Mouse (Mus musculus) adrenal gland, postnatal 4 days (tissue): Measurements from ENCODE around the gene Prnp. TPM values are rescaled to one million over a fixed set of nuclear protein-coding genes. Genes with fewer than 3 reads are reported as not detected.

Experiments
- DNase-seq, 2 experiments: peaks; one replicate each; pipeline ENCODE4 v3.0.0; 2021 to 2022; ENCODE audit warnings: low spot score in 2 of 2, mixed read lengths in 2 of 2
- long read RNA-seq, 2 experiments: library from polyadenylated mRNA; stranded (forward); transcript quantifications; one replicate each; pipeline ENCODE4 v2.0.0; 2021
- total RNA-seq, 2 experiments: library from RNA; stranded (reverse); gene quantifications; 2 replicates each; pipeline ENCODE4 v1.2.3; 2021

The Prnp gene
- 10 to 100 TPM; 69.2 to 71.6 TPM for total RNA-seq
- long read RNA-seq, experiment 1, transcript Prnp-201 (3 exons, 2,184 nt) = major isoform, 51 of 62 reads
- long read RNA-seq, experiment 1, partial matches to known transcripts = 6 of 62 reads
- long read RNA-seq, experiment 1, other reads (novel, unspliced or antisense) = 5 of 62 reads
- long read RNA-seq, experiment 2, transcript Prnp-201 (3 exons, 2,184 nt) = major isoform, 139 of 175 reads
- long read RNA-seq, experiment 2, partial matches to known transcripts = 29 of 175 reads
- long read RNA-seq, experiment 2, other reads (novel, unspliced or antisense) = 7 of 175 reads

- DNase-seq = peak; percentile 68 to 80
These were observed at the start of gene Prnp, which contains the start of gene Prn for GRCm38 (mm10) chr2:131909683-131910572. Prnp (plus strand) TSS chr2:131909928. Prn (plus strand) TSS chr2:131909957.

DNA sequence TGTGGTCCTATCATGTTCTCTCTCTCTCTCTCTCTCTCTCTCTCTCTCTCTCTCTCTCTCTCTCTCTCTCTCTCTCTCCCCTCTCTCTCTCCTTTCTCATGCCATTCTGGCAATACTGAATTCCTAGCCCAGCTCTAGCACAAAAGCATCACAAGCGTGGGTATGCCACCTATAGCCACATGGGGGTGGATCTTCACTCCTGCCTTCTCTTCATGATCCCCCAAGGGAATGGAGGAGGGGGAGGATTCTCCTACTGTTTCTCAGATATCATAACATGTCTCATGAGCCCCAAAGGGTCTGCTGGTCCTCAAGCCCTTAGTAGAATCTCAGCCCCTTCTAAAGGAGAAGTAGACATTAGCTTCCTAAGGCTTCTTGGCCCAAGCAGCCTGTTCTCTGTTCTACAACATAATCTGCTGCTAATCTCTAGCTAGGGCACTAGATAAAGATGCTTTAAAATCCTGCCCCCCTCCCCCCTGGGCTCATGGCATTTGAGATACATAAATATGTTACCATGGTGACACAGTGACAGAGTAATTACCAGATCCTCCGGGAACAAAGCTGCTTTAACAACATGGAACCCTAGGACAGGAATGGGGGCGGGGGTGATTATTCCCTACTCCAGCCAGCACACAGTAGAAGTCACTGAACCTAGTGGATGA, 47.0 kb upstream of the Prnp start:
- DNase-seq = no peak

DNA sequence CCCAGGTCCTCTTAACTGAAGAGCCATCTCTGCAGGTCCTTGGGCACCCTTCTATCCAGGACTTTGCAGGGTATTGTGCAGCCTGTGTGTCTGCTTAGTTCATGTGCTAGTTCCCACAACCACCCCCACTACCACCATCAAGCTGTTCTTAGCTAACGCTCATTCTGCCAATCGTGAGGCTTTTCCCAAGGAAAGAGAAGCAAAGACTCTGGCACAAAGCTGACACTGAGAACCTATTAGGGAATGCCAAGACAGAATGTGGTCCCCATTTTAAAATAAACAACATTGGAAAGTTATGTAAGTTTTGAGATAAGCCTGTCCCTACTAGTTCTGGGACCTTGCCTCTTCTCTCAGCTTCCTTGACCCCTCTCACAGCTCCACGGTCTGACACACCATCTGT, 46.3 kb upstream of the Prnp start:
- no peak for DNase-seq

DNA sequence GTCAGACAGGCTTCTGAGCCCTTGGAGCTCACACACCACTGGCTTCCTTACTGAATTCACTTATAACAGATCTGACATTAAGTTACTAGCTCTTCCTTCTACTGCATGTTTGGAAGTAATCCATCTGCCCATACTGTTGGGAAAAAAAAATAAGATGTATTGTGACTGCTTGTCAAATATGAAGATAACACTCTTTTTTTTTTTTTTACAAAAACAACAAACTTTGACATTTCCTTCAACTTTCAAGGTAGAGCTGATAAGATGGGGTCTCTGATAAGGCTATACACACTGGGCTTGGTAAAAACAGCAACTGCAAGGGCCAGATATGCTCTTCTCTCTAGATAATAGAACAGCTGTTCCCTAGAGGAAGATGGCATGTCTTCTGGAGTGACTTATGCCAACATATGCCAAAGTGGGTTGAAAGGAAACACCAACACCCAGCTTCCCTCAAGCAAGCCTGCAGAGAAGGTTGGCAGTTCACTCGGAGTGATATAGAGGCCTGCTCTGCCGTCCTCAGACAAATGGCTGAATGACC, 45.4 kb upstream of the Prnp start:
- DNase-seq = no peak

DNA sequence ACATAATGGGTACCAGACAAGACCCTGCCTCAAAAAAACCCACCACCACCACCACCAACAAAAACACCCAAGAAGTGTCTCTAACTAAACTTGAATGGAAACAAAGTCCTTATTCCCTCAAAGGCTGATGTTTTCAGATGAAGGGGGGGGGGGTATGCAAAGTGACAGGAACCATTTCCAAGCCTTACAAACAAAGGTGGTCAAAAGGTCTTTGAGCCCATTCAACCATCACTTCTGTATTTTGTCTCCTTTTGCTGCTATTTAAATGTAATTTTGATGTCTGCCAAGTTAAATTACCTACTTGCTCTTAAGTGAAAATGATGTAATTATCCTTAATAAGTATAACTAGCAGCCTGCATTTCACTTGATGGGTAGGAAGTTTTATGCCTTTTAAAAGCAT, 43.1 kb upstream of the Prnp start:
- DNase-seq = no peak

GRCm38 (mm10) chr2:131868983-131869382, 40.7 kb upstream of the Prnp start:
- DNase-seq = no peak

DNA sequence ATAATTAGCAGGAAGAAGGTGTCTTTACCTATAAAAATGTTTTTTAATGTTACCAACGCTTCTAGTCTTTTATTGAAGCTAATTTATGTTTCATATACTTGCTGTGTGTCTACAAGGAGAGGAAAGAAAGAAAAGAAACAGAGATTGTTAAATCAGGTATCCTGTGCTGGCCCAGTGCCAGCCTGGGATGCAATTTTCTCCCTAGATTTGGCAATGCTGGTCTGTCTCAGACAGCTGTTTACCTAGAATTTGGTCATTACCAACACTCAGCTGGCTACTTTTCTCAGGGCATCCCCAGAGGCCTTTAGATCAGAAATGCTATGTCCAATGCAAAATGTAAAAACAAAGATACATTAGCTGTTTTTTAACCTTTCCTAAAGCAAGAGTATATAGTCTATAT, 36.4 kb upstream of the Prnp start:
- no peak for DNase-seq

DNA sequence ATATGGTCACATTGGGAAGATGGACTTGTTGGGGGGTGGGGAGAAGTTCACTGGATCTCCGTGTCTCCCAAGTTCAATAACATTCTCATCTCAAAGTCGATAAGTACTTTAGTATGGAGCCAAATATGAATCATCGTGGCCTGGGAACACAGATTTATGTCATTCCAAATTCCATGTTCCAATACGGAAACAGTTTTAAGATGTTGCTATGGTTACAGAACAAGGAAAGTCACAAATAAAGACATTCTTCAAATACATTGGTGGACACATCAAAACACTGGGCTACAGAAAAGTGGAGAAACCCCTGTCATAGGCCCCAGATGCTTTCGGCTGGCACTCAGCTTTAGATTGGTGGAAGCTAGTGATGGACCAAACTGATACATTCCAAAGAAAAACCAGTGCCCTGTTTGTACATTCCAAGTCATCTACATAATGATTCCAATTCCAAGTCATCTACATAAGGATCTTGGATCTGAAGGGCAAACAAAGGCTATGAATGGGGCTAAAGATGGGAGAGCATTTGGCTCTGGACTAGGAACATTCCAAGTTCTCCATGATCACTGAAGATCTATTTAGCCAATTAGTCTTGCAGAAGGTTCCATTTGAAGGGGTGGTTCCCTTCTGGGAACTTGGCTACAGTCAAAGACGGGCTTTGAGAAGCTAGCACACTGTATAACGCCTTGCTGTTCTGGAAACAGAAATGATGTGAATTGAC, 33.0 kb upstream of the Prnp start:
- DNase-seq = no peak

GRCm38 (mm10) chr2:131881766-131882165, 28.0 kb upstream of the Prnp start:
- no peak for DNase-seq

DNA sequence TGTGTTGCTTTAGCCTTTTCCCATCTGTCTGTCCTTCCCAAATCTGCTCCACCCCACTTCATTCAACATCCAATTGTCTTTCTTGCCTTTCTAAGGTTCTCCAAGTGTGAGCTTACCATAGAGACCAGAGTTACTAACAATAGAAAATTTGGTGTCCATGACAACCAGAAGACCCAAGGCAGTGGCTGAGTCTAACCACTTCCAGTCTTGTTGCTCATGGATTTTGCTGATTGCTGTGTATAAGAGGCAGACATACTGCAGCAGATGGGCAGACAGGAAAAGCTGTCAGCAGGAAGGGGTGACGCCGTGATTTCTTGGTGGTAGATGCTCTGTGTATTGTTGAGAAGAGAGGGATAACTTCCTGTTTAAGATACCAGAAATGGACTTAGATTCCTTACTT, 26.6 kb upstream of the Prnp start:
- DNase-seq = no peak

DNA sequence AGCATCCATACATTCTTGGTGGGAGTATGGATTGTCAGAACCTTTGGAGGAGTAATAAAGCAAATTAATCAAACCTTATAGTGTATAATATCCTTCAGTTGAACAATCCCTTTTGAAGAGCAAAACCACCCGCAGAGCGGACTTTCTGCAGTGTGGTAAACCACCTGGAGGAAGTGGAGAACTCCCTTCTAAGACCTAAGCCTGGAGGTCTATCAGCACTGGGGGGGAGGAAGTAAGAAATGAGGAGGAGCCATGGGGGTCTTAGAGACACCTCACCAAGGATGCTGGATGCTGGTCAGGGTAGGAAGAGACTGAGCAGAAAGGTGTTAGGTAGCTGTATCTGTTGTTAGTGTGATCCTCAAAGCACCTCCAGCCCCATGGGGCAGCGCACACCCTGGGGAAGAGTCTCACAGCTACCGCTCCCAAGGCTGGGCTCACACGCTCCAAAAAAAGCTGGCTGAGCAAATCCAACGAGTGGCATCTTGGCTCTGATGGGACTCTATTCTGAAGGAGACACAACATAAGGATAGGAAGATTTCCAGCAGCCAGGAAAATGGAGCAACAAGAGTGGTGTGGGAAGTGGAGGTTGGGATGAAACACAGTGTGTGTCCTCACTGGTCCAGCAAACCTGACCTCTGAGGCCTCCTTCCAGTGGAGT, 23.1 kb upstream of the Prnp start:
- no peak for DNase-seq

- DNase-seq = no peak
These were observed 21.5 kb upstream of the Prnp start for GRCm38 (mm10) chr2:131888233-131888632.

GRCm38 (mm10) chr2:131892534-131892933, 17.2 kb upstream of the Prnp start:
- DNase-seq = no peak

- DNase-seq = no peak
These were observed 14.6 kb upstream of the Prnp start for GRCm38 (mm10) chr2:131895106-131895505.

GRCm38 (mm10) chr2:131896011-131896410, 13.7 kb upstream of the Prnp start:
- no peak for DNase-seq

DNA sequence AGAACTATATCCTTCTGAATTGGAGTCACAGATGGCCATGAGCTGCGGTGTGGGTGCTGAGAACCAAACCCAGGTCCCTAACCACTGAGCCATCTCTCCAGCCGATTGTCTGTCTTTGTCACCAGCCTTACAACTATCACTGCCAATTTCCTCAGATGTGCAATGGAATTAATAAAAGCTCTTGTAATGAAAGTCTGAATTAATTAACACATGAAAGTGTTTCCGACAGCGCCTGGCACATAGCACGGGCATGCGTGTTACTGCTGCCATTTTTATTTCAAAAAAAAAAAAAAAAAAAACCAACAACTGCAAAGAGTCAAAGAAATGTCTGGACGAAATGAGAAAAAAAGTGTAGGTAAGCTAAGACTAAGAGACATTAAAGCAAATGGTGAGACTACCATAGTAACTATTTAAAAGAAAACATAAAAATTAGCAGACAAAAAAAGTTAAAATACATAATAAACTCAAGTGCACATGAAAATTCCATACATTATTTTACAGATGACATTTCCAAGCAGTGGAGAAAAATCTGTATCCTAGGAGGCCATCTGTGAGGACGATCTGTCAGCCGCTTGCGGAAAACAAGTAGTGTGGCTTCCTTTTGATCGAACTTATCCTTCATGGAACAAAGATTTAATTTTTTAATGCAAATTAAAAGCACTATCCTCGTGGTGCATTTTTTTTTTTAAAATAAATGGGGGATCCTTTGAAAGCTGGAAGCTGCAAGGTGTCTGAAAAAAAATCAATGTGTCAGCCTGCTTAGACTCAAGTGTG, 12.2 kb upstream of the Prnp start:
- no peak for DNase-seq

- DNase-seq = no peak
These were observed 7.3 kb upstream of the Prnp start for GRCm38 (mm10) chr2:131902423-131902822.

GRCm38 (mm10) chr2:131902867-131903266, 6.9 kb upstream of the Prnp start:
- no peak for DNase-seq

DNA sequence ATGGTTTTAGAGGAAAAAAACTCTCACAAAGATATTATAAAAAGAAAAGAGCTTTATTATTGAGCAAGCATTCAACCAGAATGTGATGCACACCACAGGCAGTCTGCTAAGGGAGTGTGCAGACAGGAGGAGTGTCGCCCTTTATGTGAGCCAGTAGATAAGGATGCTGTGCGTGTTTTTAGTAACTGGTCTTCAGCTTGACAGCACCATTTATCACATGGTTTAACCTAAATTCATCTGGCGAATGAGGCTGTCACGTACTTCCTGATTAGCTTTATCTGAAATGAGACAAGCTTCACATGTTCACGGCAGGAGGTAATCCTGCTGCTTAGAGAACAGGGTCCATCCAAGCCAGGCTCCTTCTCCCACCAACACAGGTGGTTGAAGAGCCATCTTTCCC, 4.7 kb upstream of the Prnp start:
- no peak for DNase-seq

- no peak for DNase-seq
These were observed 4.0 kb upstream of the Prnp start for GRCm38 (mm10) chr2:131905776-131906175.
